Mouse (Mus musculus) frontal cortex, postnatal 36 days (tissue): Measurements from ENCODE around the gene Zfand2b.

Experiments used
- DNase-seq, 2 experiments: peaks; one replicate each; pipeline ENCODE4 v3.0.0; 2022; ENCODE audit warnings: low spot score in 2 of 2

Zfand2b gene

GRCm38 (mm10) chr1:75212542-75212941 is 44.1 kb downstream of the Zfand2b start:
- no peak for DNase-seq

DNA sequence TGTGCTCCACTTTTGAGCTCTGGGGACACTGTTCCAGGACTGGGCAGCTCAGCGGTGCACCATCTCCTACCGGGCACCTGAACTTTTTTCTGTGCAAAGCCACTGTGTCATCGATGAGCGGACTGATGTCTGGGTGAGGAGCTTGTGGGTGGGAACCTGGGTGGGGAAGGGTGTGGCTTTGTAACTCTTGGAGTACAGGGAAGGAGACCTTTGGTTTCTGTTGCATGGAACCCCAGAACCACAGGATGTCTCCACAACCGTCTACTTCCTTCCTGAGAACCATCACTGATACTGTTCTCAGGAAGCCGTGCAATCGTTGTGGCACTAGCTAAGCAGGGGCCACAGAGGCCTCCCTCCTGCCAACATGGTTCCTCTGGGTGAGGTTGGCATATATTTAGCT is 44.6 kb downstream of the Zfand2b start:
- no peak for DNase-seq

GRCm38 (mm10) chr1:75214442-75214841 is 46.0 kb downstream of the Zfand2b start:
- DNase-seq = no peak

- peak; percentile 68 to 75 for DNase-seq
Measured at GRCm38 (mm10) chr1:75214886-75215285, 46.4 kb downstream of the Zfand2b start.

DNA sequence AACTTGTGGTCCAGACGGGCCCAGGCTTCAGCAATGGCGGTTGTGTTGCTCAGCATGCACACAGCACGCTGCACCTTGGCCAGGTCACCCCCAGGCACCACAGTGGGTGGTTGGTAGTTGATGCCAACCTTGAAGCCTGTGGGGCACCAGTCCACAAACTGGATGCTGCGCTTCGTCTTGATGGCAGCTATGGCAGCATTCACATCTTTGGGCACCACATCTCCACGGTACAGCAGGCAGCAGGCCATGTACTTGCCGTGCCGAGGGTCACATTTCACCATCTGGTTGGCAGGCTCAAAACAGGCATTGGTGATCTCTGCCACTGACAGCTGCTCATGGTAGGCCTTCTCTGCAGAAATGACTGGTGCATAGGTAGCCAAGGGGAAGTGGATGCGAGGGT is 47.3 kb downstream of the Zfand2b start:
- no peak for DNase-seq

- DNase-seq = no peak
Measured at GRCm38 (mm10) chr1:75216797-75217585, 48.5 kb downstream of the Zfand2b start.

DNA sequence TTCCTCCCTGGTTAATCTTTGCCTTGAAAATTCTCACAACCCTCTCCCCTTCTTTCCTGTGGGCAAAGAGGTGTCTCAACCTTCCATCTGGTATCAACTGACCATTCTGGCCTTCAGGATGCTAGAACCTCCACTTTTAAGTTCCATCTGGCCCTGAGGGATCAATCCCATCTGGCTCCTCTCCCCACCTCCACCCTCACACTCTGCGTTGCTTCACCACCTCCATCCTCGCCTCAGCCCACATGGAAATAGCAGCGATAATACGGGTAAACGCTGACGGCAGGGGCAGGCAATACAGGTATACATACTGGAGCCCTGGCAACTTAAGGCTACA is 49.4 kb downstream of the Zfand2b start:
- peak in 1 of 2 experiments; percentile 51 for DNase-seq

GRCm38 (mm10) chr1:75218227-75219001 is 50.0 kb downstream of the Zfand2b start:
- peak; percentile 74 to 77 for DNase-seq

- peak; percentile 91 to 95 for DNase-seq
Measured at GRCm38 (mm10) chr1:75219078-75219477, 50.6 kb downstream of the Zfand2b start.

GRCm38 (mm10) chr1:75219531-75219930 is 51.1 kb downstream of the Zfand2b start, which contains the start of gene Tuba4a:
Tuba4a (minus strand) TSS chr1:75219865.
- DNase-seq = no peak
